Mouse (Mus musculus) cerebellum, adult 18-20 months (tissue): ENCODE results near the gene Fanca.
"Not testable (repeated sequence)": the region's sequence is repeated elsewhere in the genome, so short reads cannot be mapped to it uniquely, and the experiment has no call there.

Experiments used
- DNase-seq, 2 experiments: peaks; one replicate each; pipeline ENCODE4 v3.0.0; 2021

Gene Fanca

DNA sequence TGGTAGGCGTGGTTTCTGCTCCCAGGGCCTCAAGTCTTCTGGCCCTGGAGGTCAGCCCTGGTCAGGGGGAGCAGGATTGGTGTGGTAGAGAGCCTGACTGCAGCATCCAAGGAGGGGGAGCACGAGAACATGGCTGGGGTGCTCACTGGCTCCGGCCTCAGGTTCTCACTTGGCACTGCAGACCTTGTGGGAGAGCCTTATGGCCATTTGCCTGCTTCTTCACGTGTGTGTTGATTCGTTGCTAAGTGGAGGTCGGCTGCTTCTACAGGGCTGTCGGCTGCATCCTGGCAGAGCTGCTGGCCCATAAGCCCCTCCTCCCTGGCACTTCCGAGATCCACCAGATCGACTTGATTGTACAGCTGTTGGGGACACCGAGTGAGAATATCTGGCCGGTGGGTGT lies 88.0 kb downstream of the Fanca start:
- DNase-seq, result not testable (repeated sequence)

DNA sequence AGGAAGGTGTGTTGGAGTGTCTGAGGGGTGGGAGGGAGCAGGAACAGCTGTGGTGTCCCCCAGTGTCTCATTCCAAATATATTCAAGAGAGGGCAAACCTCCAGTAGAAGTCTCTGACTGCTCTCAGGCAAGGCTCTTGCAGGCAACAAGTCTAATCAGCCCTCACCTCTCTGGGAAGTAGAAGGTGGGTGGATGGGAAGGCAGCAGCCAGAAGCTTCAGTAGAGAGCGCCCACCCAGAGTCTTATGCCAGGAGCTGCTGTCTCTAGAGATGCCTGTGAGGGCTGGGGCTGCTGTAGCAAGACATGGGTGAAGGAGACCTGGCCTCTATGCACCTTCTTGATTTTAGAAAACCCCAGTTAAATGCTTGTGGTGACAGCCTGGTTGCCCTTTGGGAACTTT lies 90.0 kb downstream of the Fanca start:
- DNase-seq, result no peak

DNA sequence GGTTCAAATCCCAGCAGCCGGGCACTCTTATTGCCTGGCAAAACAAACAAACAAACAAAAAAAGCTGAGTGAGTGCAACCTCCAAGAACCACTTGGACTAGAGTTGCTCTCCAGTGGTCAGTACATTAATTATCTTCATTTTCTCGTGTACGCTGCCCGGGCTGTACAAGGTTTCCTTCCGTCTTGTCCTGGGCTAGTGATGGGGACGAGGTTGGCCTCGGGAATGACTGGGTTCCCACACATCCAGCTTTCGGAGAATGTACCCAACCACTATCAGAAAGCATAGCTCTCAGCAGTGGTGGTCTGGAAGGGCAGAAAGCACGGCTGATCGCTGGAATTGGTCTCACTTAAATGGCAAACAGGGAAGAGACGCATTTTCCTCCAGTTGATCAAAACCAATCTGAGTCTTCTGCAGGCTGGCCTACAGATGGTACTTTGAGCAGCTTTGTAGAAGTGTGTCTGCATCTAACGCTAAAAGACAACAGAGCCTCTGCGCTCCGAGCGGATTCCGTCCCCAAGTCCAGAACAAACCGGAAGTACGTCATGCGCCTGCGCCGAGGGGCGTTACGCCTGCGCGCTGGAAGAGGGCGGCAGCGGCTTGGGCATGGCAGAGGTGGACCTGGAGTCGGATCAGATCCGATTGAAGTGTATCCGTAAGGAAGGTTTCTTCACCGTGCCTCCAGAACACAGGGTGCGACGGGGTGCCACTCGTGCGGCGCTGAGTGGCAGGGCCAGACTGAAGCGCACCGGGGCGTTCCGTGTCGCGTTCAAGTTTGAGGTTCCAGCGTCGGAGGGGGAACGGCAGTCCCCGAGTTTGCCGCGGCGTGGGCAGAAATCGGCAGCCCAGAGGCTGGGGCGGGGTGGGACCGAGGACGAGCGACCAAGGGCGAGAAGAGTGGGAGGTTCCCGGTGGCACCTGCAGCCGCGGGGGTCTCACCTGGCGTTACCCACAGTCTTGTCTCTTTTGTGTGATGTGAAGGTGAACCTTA lies 93.8 kb downstream of the Fanca start, which contains the start of gene Cdk10:
Gene Cdk10, plus strand, starts transcription at position 565 of the 989 bp plus-strand sequence.
- peak; percentile 95 to 97 for DNase-seq

DNA sequence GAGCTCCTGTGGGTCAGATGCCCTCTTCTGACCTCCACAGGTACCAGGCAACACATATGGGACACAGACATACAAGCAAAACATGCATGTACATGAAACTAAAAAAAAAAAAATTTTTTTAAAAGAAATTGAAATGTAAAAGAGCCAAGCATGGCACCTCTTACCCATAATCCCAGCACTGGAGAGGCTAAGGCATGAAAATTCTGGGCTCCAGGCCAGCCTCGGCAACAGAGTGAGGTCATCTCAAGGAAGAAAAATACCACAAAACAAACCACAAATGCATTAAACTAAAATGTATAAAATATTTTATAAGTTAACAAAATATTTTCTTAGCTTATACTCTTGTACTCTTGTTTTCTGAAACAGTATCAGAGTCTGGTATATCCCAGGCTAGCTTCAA lies 97.5 kb downstream of the Fanca start:
- DNase-seq, result no peak
